In genomic region chr9:62476782-62477487, GRCm38 (mm10) we compare ENCODE assay signal across 8 mouse cellular contexts. TPM values are rescaled to one million over a fixed set of nuclear protein-coding genes. Genes with fewer than 3 reads are reported as not detected.
DNase-seq lines count a peak whose midpoint lies in the region; ATAC-seq and TF ChIP-seq lines count a peak whose summit lies in the region.

No protein-coding gene starts in this region.

- H3K27ac ChIP-seq in forebrain, embryonic 12.5 days, result peak overlapping the region; percentile 85
- H3K27ac ChIP-seq in heart, embryonic 13.5 days (replicated peaks), result peak overlapping the region; percentile 8
- H3K27ac ChIP-seq in kidney, embryonic 16.5 days (ENCODE audit: low read length), result peak overlapping the region; percentile 76
- no peak overlapping the region for H3K27ac ChIP-seq in limb, embryonic 11.5 days (replicated peaks; ENCODE audit: low read depth, low read length)

- no peaks in the 10 kb centered on the region for H3K36me3 ChIP-seq in forebrain, embryonic 12.5 days (replicated peaks)
- no peaks in the 10 kb centered on the region for H3K36me3 ChIP-seq in heart, embryonic 13.5 days
- H3K36me3 ChIP-seq in kidney, embryonic 16.5 days (ENCODE audit: insufficient read depth, low read length), result no peaks in the 10 kb centered on the region
- no peaks in the 10 kb centered on the region for H3K36me3 ChIP-seq in limb, embryonic 11.5 days (ENCODE audit: control insufficient read depth, insufficient read depth, low read length)
- no peaks in the 10 kb centered on the region for H3K36me3 ChIP-seq in myocyte (ENCODE audit: control insufficient read depth, insufficient read depth)

- H3K4me3 ChIP-seq in forebrain, embryonic 12.5 days (replicated peaks), result no peak overlapping the region
- no peak overlapping the region for H3K4me3 ChIP-seq in heart, embryonic 13.5 days
- H3K4me3 ChIP-seq in kidney, embryonic 16.5 days (ENCODE audit: low read length), result no peak overlapping the region
- H3K4me3 ChIP-seq in limb, embryonic 11.5 days (ENCODE audit: low read depth, low read length), result no peak overlapping the region
- no peak overlapping the region for H3K4me3 ChIP-seq in myocyte

- ATAC-seq in forebrain, embryonic 12.5 days (ENCODE audit: low FRiP score), result peak; percentile 77
- ATAC-seq in heart, embryonic 13.5 days (ENCODE audit: extremely low read depth, insufficient number of reproducible peaks, low FRiP score, low TSS enrichment), result peak; percentile 16
- ATAC-seq in kidney, embryonic 16.5 days (ENCODE audit: low FRiP score, low TSS enrichment), result peak; percentile 88
- 0 out of 2 replicates have a peak, but pooled peaks have one; percentile 17 for ATAC-seq in limb, embryonic 11.5 days (ENCODE audit: insufficient number of reproducible peaks, low FRiP score, low TSS enrichment, low read depth)

- H3K4me2 ChIP-seq in forebrain, embryonic 12.5 days, result no peak overlapping the region
- no peak overlapping the region for H3K4me2 ChIP-seq in heart, embryonic 13.5 days
- H3K4me2 ChIP-seq in kidney, embryonic 16.5 days (replicated peaks; ENCODE audit: low read depth, low read length), result no peak overlapping the region
- H3K4me2 ChIP-seq in limb, embryonic 11.5 days (ENCODE audit: low read depth, severe bottlenecking), result no peak overlapping the region
- peak overlapping the region; percentile 69 for H3K4me2 ChIP-seq in myocyte (ENCODE audit: low read depth)

- peaks cover 41% of the 10 kb centered on the region for H3K4me1 ChIP-seq in forebrain, embryonic 12.5 days
- H3K4me1 ChIP-seq in heart, embryonic 13.5 days, result peaks cover 23% of the 10 kb centered on the region
- peaks cover 28% of the 10 kb centered on the region for H3K4me1 ChIP-seq in kidney, embryonic 16.5 days (ENCODE audit: insufficient read depth, low read length)
- H3K4me1 ChIP-seq in limb, embryonic 11.5 days (ENCODE audit: control insufficient read depth, insufficient read depth, low read length), result no peaks in the 10 kb centered on the region

- H3K9me3 ChIP-seq in forebrain, embryonic 12.5 days, result no peaks in the 10 kb centered on the region
- no peaks in the 10 kb centered on the region for H3K9me3 ChIP-seq in heart, embryonic 13.5 days
- H3K9me3 ChIP-seq in kidney, embryonic 16.5 days (ENCODE audit: low read length), result no peaks in the 10 kb centered on the region
- no peaks in the 10 kb centered on the region; the same call in 1 of the 2 replicates for H3K9me3 ChIP-seq in limb, embryonic 11.5 days (ENCODE audit: control insufficient read depth, low read length)

- peak; percentile 18 for TF ChIP-seq POLR2A in myocyte (IDR thresholded peaks at IDR 0.05; ENCODE audit: insufficient read length, low read depth)

- DNase-seq in adrenal gland, adult (ENCODE audit: inconsistent age in 2 of 2, low spot score in 1 of 2), result peak; percentile 33 to 58
- no peak for DNase-seq in adrenal gland, postnatal 4 days (ENCODE audit: low spot score in 2 of 2)
- no peak for DNase-seq in limb, embryonic 11.5 days (ENCODE audit: low spot score)
- DNase-seq in urinary bladder, postnatal 25 days (ENCODE audit: low spot score), result peak; percentile 48

- no peaks in the 10 kb centered on the region for H3K27me3 ChIP-seq in forebrain, embryonic 12.5 days
- H3K27me3 ChIP-seq in heart, embryonic 13.5 days (replicated peaks), result no peaks in the 10 kb centered on the region
- H3K27me3 ChIP-seq in kidney, embryonic 16.5 days (ENCODE audit: insufficient read depth, low read length), result no peaks in the 10 kb centered on the region
- H3K27me3 ChIP-seq in limb, embryonic 11.5 days (ENCODE audit: control insufficient read depth, insufficient read depth, low read length), result no peaks in the 10 kb centered on the region
- H3K27me3 ChIP-seq in myocyte (ENCODE audit: control insufficient read depth, insufficient read depth, insufficient read length), result no peaks in the 10 kb centered on the region

- no peak overlapping the region for H3ac ChIP-seq in myocyte (ENCODE audit: control insufficient read depth, insufficient read length)

- 61% methylated on average over 11 of the region's 11 CpGs for WGBS in forebrain, embryonic 12.5 days
- WGBS in heart, embryonic 13.5 days, result 43% methylated on average over 11 of the region's 11 CpGs
- WGBS in kidney, embryonic 16.5 days, result 46% methylated on average over 11 of the region's 11 CpGs
- WGBS in limb, embryonic 11.5 days, result 58% methylated on average over 11 of the region's 11 CpGs

- H3K79me2 ChIP-seq in myocyte (ENCODE audit: control insufficient read depth, insufficient read depth), result no peaks in the 10 kb centered on the region

- H3K9ac ChIP-seq in forebrain, embryonic 12.5 days, result no peak overlapping the region
- H3K9ac ChIP-seq in heart, embryonic 13.5 days, result peak overlapping the region; percentile 15; the same call in 1 of the 2 replicates
- H3K9ac ChIP-seq in kidney, embryonic 16.5 days (replicated peaks; ENCODE audit: low read length), result 0 out of 2 replicates have a peak overlapping the region, but pooled peaks have one; percentile 11
- no peak overlapping the region for H3K9ac ChIP-seq in limb, embryonic 11.5 days (ENCODE audit: low read length)

TF ChIP-seq in myocyte, 11 proteins besides CTCF, POLR2A, EP300 and RAD21:
- TF ChIP-seq TCF12 (IDR thresholded peaks at IDR 0.05; ENCODE audit: insufficient read depth, poor library complexity, severe bottlenecking) (peak; percentile 81), MYOD1 (IDR thresholded peaks at IDR 0.05; ENCODE audit: control insufficient read depth in 1 of 3, insufficient read length in 2 of 3, low read depth in 2 of 3) (peak; percentile 92 to 98 (median 94)), MYOG (IDR thresholded peaks at IDR 0.05; ENCODE audit: control insufficient read depth in 1 of 3, insufficient read depth in 1 of 3, insufficient read length in 2 of 3, low read depth in 2 of 3) (peak; percentile 94 to 98 (median 95)), TCF3 (IDR thresholded peaks at IDR 0.05; ENCODE audit: insufficient read length, low read depth) (peak; percentile 79), SRF (IDR thresholded peaks at IDR 0.05; ENCODE audit: control insufficient read depth, insufficient read length, low read depth) (no peak)

RNA-seq across cellular contexts. Expression of gene Coro2b, which starts 59.9 kb away (rescaled TPM):
- 10 to 100 TPM; 28.4 to 32.6 TPM for total RNA-seq in adrenal gland, postnatal 4 days (2021)
- 37.6 and 38.1 TPM in 2 replicates for polyA plus RNA-seq in forebrain, embryonic 12.5 days (2016; fragmentation: Nextera tagmentation; extraction: Ambion mirVana)
- polyA plus RNA-seq in heart, embryonic 13.5 days (2015; fragmentation: Nextera tagmentation; extraction: Ambion mirVana), result 6.4 and 7.3 TPM in 2 replicates
- polyA plus RNA-seq in kidney, embryonic 16.5 days (2015; fragmentation: Nextera tagmentation; extraction: Ambion mirVana), result 19.9 and 22.1 TPM in 2 replicates
- polyA plus RNA-seq in limb, embryonic 11.5 days (2014; fragmentation: Nextera tagmentation; extraction: Ambion mirVana), result 5.6 and 7.1 TPM in 2 replicates
- polyA plus RNA-seq in myocyte (2012; fragmentation: generic; extraction: Trizol), result 21.3 TPM

Comparison
In these comparisons a context has a peak if more than half of its experiments do, and no peak if none do; other contexts are left out.
1. DNase-seq: peak in adrenal gland, adult (2 of 2) and urinary bladder, postnatal 25 days (single experiment); none in adrenal gland, postnatal 4 days (0 of 2) and limb, embryonic 11.5 days (single experiment).
2. ATAC-seq: peak in every context shown above with its lines; median percentile 88 in kidney, embryonic 16.5 days; 77 in forebrain, embryonic 12.5 days; 17 in limb, embryonic 11.5 days; 16 in heart, embryonic 13.5 days.
3. H3K9ac ChIP-seq: peak in heart, embryonic 13.5 days (single experiment) and kidney, embryonic 16.5 days (single experiment); none in forebrain, embryonic 12.5 days (single experiment) and limb, embryonic 11.5 days (single experiment).